Mouse (Mus musculus): ENCODE measurements around the gene Lmf2. TPM values are rescaled to one million over a fixed set of nuclear protein-coding genes. Genes with fewer than 3 reads are reported as not detected.

The Lmf2 gene
- polyA plus RNA-seq, 2 experiments, result 49.1 to 55.7 TPM

- TF ChIP-seq POLR2A (IDR thresholded peaks at IDR 0.05; ENCODE audit: borderline replicate concordance, extremely low read depth, insufficient read depth, insufficient read length), result no peak
- WGBS, result 93% methylated on average over 16 of the region's 16 CpGs
- Histone ChIP-seq H3K4me3 (replicated peaks; ENCODE audit: low read length) (no peak overlapping the region), H3K4me1 (ENCODE audit: control insufficient read depth, insufficient read depth, low read length) (peaks cover 18% of the 10 kb centered on the region), H3K27me3 (ENCODE audit: control insufficient read depth, insufficient read depth, low read length) (no peaks in the 10 kb centered on the region), H3K4me2 (replicated peaks; ENCODE audit: low read depth, low read length, severe bottlenecking) (no peak overlapping the region), H3K27ac (replicated peaks; ENCODE audit: low read depth, low read length) (no peak overlapping the region), H3K9ac (ENCODE audit: low read depth, low read length, severe bottlenecking) (no peak overlapping the region), H3K9me3 (ENCODE audit: control insufficient read depth, low read length) (no peaks in the 10 kb centered on the region), H3K36me3 (ENCODE audit: control insufficient read depth, insufficient read depth, low read length) (peaks cover 49% of the 10 kb centered on the region)
- ATAC-seq (ENCODE audit: low FRiP score, low read depth) (no peak), DNase-seq (ENCODE audit: low spot score) (no peak)
These were observed 1.6 kb downstream of the Lmf2 start for GRCm38 (mm10) chr15:89353837-89354236.

DNA sequence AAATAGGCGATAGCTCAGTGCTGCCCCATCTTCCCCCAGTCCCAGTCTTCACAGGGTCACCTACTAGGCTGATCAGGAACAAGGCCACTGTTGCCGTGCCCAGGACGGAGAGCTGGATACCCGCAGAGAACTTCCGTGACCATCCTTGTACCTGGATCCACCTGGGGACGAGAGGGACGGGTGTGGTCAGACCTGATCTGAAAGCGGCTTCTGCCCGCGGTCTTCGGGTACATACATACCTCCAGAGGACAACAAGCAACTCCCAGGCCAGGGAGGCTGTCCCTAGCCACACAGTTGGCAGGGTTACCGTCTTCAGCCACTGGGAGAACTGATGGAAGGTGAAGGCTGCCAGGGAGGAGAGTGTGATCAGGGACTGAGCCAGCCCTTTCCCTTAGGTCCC is 2.7 kb downstream of the Lmf2 start:
- H3K4me1 ChIP-seq (ENCODE audit: control insufficient read depth, insufficient read depth, low read length), result peaks cover 18% of the 10 kb centered on the region
- no peak for TF ChIP-seq POLR2A (IDR thresholded peaks at IDR 0.05; ENCODE audit: borderline replicate concordance, extremely low read depth, insufficient read depth, insufficient read length)
- no peak overlapping the region for H3K4me2 ChIP-seq (replicated peaks; ENCODE audit: low read depth, low read length, severe bottlenecking)
- ATAC-seq (ENCODE audit: low FRiP score, low read depth) (no peak), DNase-seq (ENCODE audit: low spot score) (no peak)
- H3K4me3 ChIP-seq (replicated peaks; ENCODE audit: low read length), result no peak overlapping the region
- no peak overlapping the region for H3K9ac ChIP-seq (ENCODE audit: low read depth, low read length, severe bottlenecking)
- peaks cover 49% of the 10 kb centered on the region for H3K36me3 ChIP-seq (ENCODE audit: control insufficient read depth, insufficient read depth, low read length)
- no peaks in the 10 kb centered on the region for H3K9me3 ChIP-seq (ENCODE audit: control insufficient read depth, low read length)
- H3K27me3 ChIP-seq (ENCODE audit: control insufficient read depth, insufficient read depth, low read length), result no peaks in the 10 kb centered on the region
- no peak overlapping the region for H3K27ac ChIP-seq (replicated peaks; ENCODE audit: low read depth, low read length)
- 98% methylated on average over 12 of the region's 12 CpGs for WGBS

DNA sequence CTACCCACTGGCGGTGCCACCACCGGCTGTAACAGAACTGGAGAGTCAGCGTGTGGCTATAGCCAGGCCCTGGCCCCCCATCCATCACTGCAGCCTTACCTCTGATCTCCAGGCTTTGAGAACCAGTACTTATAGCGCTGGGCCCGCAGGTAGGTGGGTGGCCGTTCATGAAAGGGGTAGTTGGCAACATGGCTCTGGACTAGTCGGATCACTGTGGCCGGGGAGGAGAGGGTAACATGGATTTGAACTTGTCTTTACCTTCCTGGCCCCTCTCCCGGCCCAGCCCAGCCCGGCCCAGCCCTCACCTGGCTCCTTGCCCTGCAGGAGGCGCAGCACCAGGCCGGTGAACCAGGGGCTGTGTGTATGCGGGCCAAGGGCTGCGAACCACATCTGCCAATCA is 3.4 kb downstream of the Lmf2 start:
- no peak for ATAC-seq (ENCODE audit: low FRiP score, low read depth)
- peaks cover 44% of the 10 kb centered on the region for H3K36me3 ChIP-seq (ENCODE audit: control insufficient read depth, insufficient read depth, low read length)
- no peak overlapping the region for H3K4me2 ChIP-seq (replicated peaks; ENCODE audit: low read depth, low read length, severe bottlenecking)
- no peak for DNase-seq (ENCODE audit: low spot score)
- H3K27me3 ChIP-seq (ENCODE audit: control insufficient read depth, insufficient read depth, low read length), result no peaks in the 10 kb centered on the region
- 93% methylated on average over 12 of the region's 14 CpGs for WGBS
- H3K4me3 ChIP-seq (replicated peaks; ENCODE audit: low read length), result no peak overlapping the region
- H3K9ac ChIP-seq (ENCODE audit: low read depth, low read length, severe bottlenecking), result no peak overlapping the region
- peaks cover 11% of the 10 kb centered on the region for H3K4me1 ChIP-seq (ENCODE audit: control insufficient read depth, insufficient read depth, low read length)
- no peak for TF ChIP-seq POLR2A (IDR thresholded peaks at IDR 0.05; ENCODE audit: borderline replicate concordance, extremely low read depth, insufficient read depth, insufficient read length)
- no peaks in the 10 kb centered on the region for H3K9me3 ChIP-seq (ENCODE audit: control insufficient read depth, low read length)
- no peak overlapping the region for H3K27ac ChIP-seq (replicated peaks; ENCODE audit: low read depth, low read length)

DNA sequence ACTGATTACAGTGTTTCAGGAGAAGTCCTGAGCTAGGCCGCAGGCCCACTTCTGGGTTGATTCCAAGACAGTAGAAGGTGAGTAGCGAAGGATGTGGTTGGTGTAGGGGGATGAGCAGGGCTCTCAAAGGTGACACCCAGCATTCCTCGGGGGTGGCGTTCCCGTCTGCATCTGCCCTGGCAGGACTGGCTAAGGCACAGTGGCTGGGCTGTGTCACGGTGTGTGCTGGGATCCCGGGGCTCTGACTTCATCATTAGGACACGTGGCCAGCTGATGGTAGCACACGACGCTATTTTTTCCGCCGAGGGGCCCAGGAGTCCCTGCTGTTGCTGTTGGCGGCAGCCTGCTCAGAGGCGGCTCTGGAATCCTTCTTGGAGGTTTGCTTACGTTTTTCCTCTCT is 4.2 kb downstream of the Lmf2 start:
- ATAC-seq (ENCODE audit: low FRiP score, low read depth), result no peak
- peaks cover 44% of the 10 kb centered on the region for H3K36me3 ChIP-seq (ENCODE audit: control insufficient read depth, insufficient read depth, low read length)
- H3K9me3 ChIP-seq (ENCODE audit: control insufficient read depth, low read length), result no peaks in the 10 kb centered on the region
- no peak for DNase-seq (ENCODE audit: low spot score)
- no peaks in the 10 kb centered on the region for H3K27me3 ChIP-seq (ENCODE audit: control insufficient read depth, insufficient read depth, low read length)
- TF ChIP-seq POLR2A (IDR thresholded peaks at IDR 0.05; ENCODE audit: borderline replicate concordance, extremely low read depth, insufficient read depth, insufficient read length), result no peak
- no peak overlapping the region for H3K4me3 ChIP-seq (replicated peaks; ENCODE audit: low read length)
- H3K4me1 ChIP-seq (ENCODE audit: control insufficient read depth, insufficient read depth, low read length), result peaks cover 8% of the 10 kb centered on the region
- WGBS, result 91% methylated on average over 15 of the region's 15 CpGs
- H3K9ac ChIP-seq (ENCODE audit: low read depth, low read length, severe bottlenecking), result no peak overlapping the region
- H3K4me2 ChIP-seq (replicated peaks; ENCODE audit: low read depth, low read length, severe bottlenecking), result no peak overlapping the region
- H3K27ac ChIP-seq (replicated peaks; ENCODE audit: low read depth, low read length), result no peak overlapping the region

DNA sequence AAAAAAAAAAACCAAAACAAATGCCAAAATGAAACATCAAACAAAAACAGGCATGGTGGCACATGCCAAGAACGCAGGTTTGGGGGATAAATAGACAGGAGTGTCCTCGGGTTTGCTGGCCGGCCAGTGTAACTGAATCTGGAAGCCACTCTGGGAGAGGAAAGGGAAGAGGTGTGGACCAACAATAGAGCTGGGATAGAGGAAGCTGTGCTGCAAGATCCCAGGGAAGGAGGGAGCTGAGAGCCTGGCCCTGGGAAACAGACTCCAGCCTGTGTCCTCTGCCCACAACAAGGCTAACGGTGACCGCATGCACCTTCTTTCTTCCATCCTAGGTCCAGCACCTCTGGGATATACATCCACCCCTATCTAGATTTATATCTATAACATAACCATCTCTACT is 5.0 kb downstream of the Lmf2 start:
- H3K27me3 ChIP-seq (ENCODE audit: control insufficient read depth, insufficient read depth, low read length), result no peaks in the 10 kb centered on the region
- H3K27ac ChIP-seq (replicated peaks; ENCODE audit: low read depth, low read length), result no peak overlapping the region
- no peak overlapping the region for H3K9ac ChIP-seq (ENCODE audit: low read depth, low read length, severe bottlenecking)
- DNase-seq (ENCODE audit: low spot score) (no peak), ATAC-seq (ENCODE audit: low FRiP score, low read depth) (no peak)
- H3K4me3 ChIP-seq (replicated peaks; ENCODE audit: low read length), result no peak overlapping the region
- H3K36me3 ChIP-seq (ENCODE audit: control insufficient read depth, insufficient read depth, low read length), result peaks cover 44% of the 10 kb centered on the region
- H3K4me1 ChIP-seq (ENCODE audit: control insufficient read depth, insufficient read depth, low read length), result peaks cover 8% of the 10 kb centered on the region
- no peak overlapping the region for H3K4me2 ChIP-seq (replicated peaks; ENCODE audit: low read depth, low read length, severe bottlenecking)
- H3K9me3 ChIP-seq (ENCODE audit: control insufficient read depth, low read length), result no peaks in the 10 kb centered on the region
- no peak for TF ChIP-seq POLR2A (IDR thresholded peaks at IDR 0.05; ENCODE audit: borderline replicate concordance, extremely low read depth, insufficient read depth, insufficient read length)
- WGBS, result 80% methylated on average over 5 of the region's 5 CpGs

DNA sequence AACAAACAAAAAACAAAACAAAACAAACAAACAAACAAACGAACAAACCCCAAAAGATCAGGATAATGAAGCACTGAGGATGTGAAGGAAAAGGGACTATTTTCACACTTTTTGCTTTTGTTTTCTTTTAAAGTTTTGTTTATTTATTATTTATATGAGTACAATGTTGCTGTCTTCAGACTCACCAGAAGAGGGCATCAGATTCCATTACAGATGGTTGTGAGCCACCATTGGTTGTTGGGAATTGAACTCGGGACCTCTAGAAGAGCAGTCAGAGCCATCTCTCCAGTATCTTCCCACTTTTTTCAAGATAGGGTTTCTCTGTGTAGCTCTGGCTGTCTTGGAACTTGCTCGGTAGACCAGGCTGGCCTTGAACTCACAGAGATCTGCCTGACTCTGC is 12.1 kb downstream of the Lmf2 start:
- TF ChIP-seq POLR2A (IDR thresholded peaks at IDR 0.05; ENCODE audit: borderline replicate concordance, extremely low read depth, insufficient read depth, insufficient read length), result no peak

More for the DNA sequence above, 12.1 kb downstream of the Lmf2 start:
- Histone ChIP-seq H3K9ac (ENCODE audit: low read depth, low read length, severe bottlenecking) (no peak overlapping the region), H3K4me2 (replicated peaks; ENCODE audit: low read depth, low read length, severe bottlenecking) (no peak overlapping the region), H3K27me3 (ENCODE audit: control insufficient read depth, insufficient read depth, low read length) (no peaks in the 10 kb centered on the region), H3K4me3 (replicated peaks; ENCODE audit: low read length) (no peak overlapping the region), H3K9me3 (ENCODE audit: control insufficient read depth, low read length) (no peaks in the 10 kb centered on the region), H3K4me1 (ENCODE audit: control insufficient read depth, insufficient read depth, low read length) (no peaks in the 10 kb centered on the region), H3K27ac (replicated peaks; ENCODE audit: low read depth, low read length) (no peak overlapping the region), H3K36me3 (ENCODE audit: control insufficient read depth, insufficient read depth, low read length) (no peaks in the 10 kb centered on the region)
- WGBS, result 92% methylated on average over 3 of the region's 3 CpGs
- ATAC-seq (ENCODE audit: low FRiP score, low read depth) (no peak), DNase-seq (ENCODE audit: low spot score) (no peak)
